10 mouse cellular contexts compared by ENCODE assay signal in genomic region chr4:108117488-108117887, GRCm38 (mm10). TPM values are rescaled to one million over a fixed set of nuclear protein-coding genes. Genes with fewer than 3 reads are reported as not detected.
A peak's percentile ranks its signal among the peaks of the same experiment; 100 is the strongest.
DNase-seq lines count a peak whose midpoint lies in the region; ATAC-seq lines count a peak whose summit lies in the region.
"Had no signal": no experiment of that assay in that cellular context is flagged by ENCODE, and none has a peak within 500 bp of the region (broad histone marks: within the 10 kb centered on the region; RNA-seq: fewer than 3 reads in every experiment).

No protein-coding gene starts in this region.

- DNase-seq in hindbrain, embryonic 10.5 days (ENCODE audit: low spot score): no peak
- DNase-seq in right cerebral cortex, adult 18-20 months: peak; percentile 3
- no peak for DNase-seq in right cerebral cortex, postnatal 36 days (ENCODE audit: low spot score in 2 of 2)
- peak; percentile 29 for DNase-seq in brain, adult 2 months (ENCODE audit: low read depth, low spot score)
- DNase-seq in kidney, adult 18-20 months: no peak
- no peak for DNase-seq in layer of hippocampus, adult 8-10 months (ENCODE audit: low spot score in 2 of 2)
- DNase-seq: adrenal gland, postnatal 25 days; spleen, adult 18-20 months had no signal

- H3K27me3 ChIP-seq in hindbrain, embryonic 10.5 days (ENCODE audit: insufficient read depth, poor library complexity, severe bottlenecking): no peaks in the 10 kb centered on the region
- no peaks in the 10 kb centered on the region for H3K27me3 ChIP-seq in hindbrain, embryonic 13.5 days

- H3K36me3 ChIP-seq in hindbrain, embryonic 10.5 days: no peaks in the 10 kb centered on the region
- no peaks in the 10 kb centered on the region for H3K36me3 ChIP-seq in hindbrain, embryonic 13.5 days
- no peaks in the 10 kb centered on the region for H3K36me3 ChIP-seq in macrophage (ENCODE audit: inconsistent target)

- 0 out of 2 replicates have a peak, but pooled peaks cover 4% of the 10 kb centered on the region for H3K4me1 ChIP-seq in hindbrain, embryonic 10.5 days (replicated peaks)
- 0 out of 2 replicates have a peak, but pooled peaks cover 3% of the 10 kb centered on the region for H3K4me1 ChIP-seq in hindbrain, embryonic 13.5 days (replicated peaks)

- H3K27ac ChIP-seq in hindbrain, embryonic 10.5 days: no peak overlapping the region
- H3K27ac ChIP-seq in hindbrain, embryonic 13.5 days: no peak overlapping the region
- H3K27ac ChIP-seq in macrophage: no peak overlapping the region

- ATAC-seq in hindbrain, embryonic 13.5 days (ENCODE audit: low FRiP score): no peak

- no peak overlapping the region for H3K4me2 ChIP-seq in hindbrain, embryonic 13.5 days

- H3K9me3 ChIP-seq in hindbrain, embryonic 10.5 days: no peaks in the 10 kb centered on the region
- H3K9me3 ChIP-seq in hindbrain, embryonic 13.5 days: no peaks in the 10 kb centered on the region

- peak overlapping the region; percentile 72; the same call in 1 of the 2 replicates for H3K4me3 ChIP-seq in hindbrain, embryonic 10.5 days
- H3K4me3 ChIP-seq in hindbrain, embryonic 13.5 days: no peak overlapping the region; the same call in 1 of the 2 replicates
- H3K4me3 ChIP-seq in macrophage (ENCODE audit: inconsistent target): peak overlapping the region; percentile 68

- no peaks in the 10 kb centered on the region for H3K79me2 ChIP-seq in macrophage (ENCODE audit: inconsistent target)

- WGBS in hindbrain, embryonic 10.5 days: 93% methylated on average over 8 of the region's 8 CpGs
- WGBS in hindbrain, embryonic 13.5 days: 92% methylated on average over 8 of the region's 8 CpGs
- WGBS in macrophage (ENCODE audit: missing documents): 93% methylated on average over 8 of the region's 8 CpGs

- H3K9ac ChIP-seq in hindbrain, embryonic 13.5 days: no peak overlapping the region

RNA-seq across cellular contexts. Expression of gene Podn, which starts 21.2 kb away (rescaled TPM):
- 0.34 TPM in 1 of 2 replicates, not detected in the other for polyA plus RNA-seq in hindbrain, embryonic 10.5 days (2016; fragmentation: Nextera tagmentation; extraction: Ambion mirVana)
- 0.13 and 0.18 TPM in 2 replicates for polyA plus RNA-seq in hindbrain, embryonic 13.5 days (2015; fragmentation: Nextera tagmentation; extraction: Ambion mirVana)
- 1 to 10 TPM in 1 of 26 experiments, not detected in 25; 4.2 TPM for total RNA-seq in macrophage (2018; cell fraction: chromatin; rRNA removed)
- total RNA-seq in macrophage (2018; cell fraction: cytosol; rRNA removed): not detected
- total RNA-seq in macrophage (2018; cell fraction: nucleus; rRNA removed): 1 to 10 TPM in 1 of 26 experiments, not detected in 25; 1.2 TPM
- not detected in 3 replicates for polyA plus RNA-seq in macrophage (2018)
- total RNA-seq in layer of hippocampus, adult 8-10 months (2022): 10 to 100 TPM in 2 of 4 experiments, 1 to 10 TPM in 2; 7.6 to 14.2 (median 10.4) TPM

RNA-seq across cellular contexts. Expression of gene Scp2, which starts 27.3 kb away (rescaled TPM):
- polyA plus RNA-seq in hindbrain, embryonic 10.5 days (2016; fragmentation: Nextera tagmentation; extraction: Ambion mirVana): 186 and 213 TPM in 2 replicates
- polyA plus RNA-seq in hindbrain, embryonic 13.5 days (2015; fragmentation: Nextera tagmentation; extraction: Ambion mirVana): 214 and 228 TPM in 2 replicates
- total RNA-seq in macrophage (2018; cell fraction: chromatin; rRNA removed): 10 to 100 TPM in 21 of 26 experiments, 1 to 10 TPM in 5; 5.0 to 37.2 (median 16.7) TPM
- 100 to 1,000 TPM; 184 to 300 (median 225) TPM for total RNA-seq in macrophage (2018; cell fraction: cytosol; rRNA removed)
- total RNA-seq in macrophage (2018; cell fraction: nucleus; rRNA removed): 10 to 100 TPM; 25.7 to 88.1 (median 48.8) TPM
- 200 to 307 TPM (median 256 TPM) in 3 replicates for polyA plus RNA-seq in macrophage (2018)
- 100 to 1,000 TPM in 3 of 4 experiments, 10 to 100 TPM in 1; 97.6 to 108 (median 103) TPM for total RNA-seq in layer of hippocampus, adult 8-10 months (2022)

RNA-seq across cellular contexts. Expression of gene Echdc2, which starts 47.7 kb away (rescaled TPM):
- 15.9 and 18.6 TPM in 2 replicates for polyA plus RNA-seq in hindbrain, embryonic 10.5 days (2016; fragmentation: Nextera tagmentation; extraction: Ambion mirVana)
- polyA plus RNA-seq in hindbrain, embryonic 13.5 days (2015; fragmentation: Nextera tagmentation; extraction: Ambion mirVana): 8.5 and 9.9 TPM in 2 replicates
- 1 to 10 TPM in 1 of 26 experiments, not detected in 25; 1.5 TPM for total RNA-seq in macrophage (2018; cell fraction: chromatin; rRNA removed)
- total RNA-seq in macrophage (2018; cell fraction: cytosol; rRNA removed): not detected
- 1 to 10 TPM in 1 of 26 experiments, not detected in 25; 1.0 TPM for total RNA-seq in macrophage (2018; cell fraction: nucleus; rRNA removed)
- polyA plus RNA-seq in macrophage (2018): not detected in 3 replicates
- 10 to 100 TPM; 15.3 to 18.7 (median 17.9) TPM for total RNA-seq in layer of hippocampus, adult 8-10 months (2022)

Comparison
In these comparisons a context has a peak if more than half of its experiments do, and no peak if none do; other contexts are left out.
1. DNase-seq: peak in right cerebral cortex, adult 18-20 months (single experiment) and brain, adult 2 months (single experiment); none in hindbrain, embryonic 10.5 days (single experiment), right cerebral cortex, postnatal 36 days (0 of 2), kidney, adult 18-20 months (single experiment) and layer of hippocampus, adult 8-10 months (0 of 2).